Mouse (Mus musculus): ENCODE data around the gene Magea6. TPM values are rescaled to one million over a fixed set of nuclear protein-coding genes. Genes with fewer than 3 reads are reported as not detected.
"Not testable (repeated sequence)": the region's sequence is repeated elsewhere in the genome, so short reads cannot be mapped to it uniquely, and the experiment has no call there.

Gene Magea6
- polyA plus RNA-seq (2012; ENCODE audit: insufficient read depth, insufficient read length, missing spikeins): not detected in 2 replicates

- H3K27ac ChIP-seq (replicated peaks; ENCODE audit: low read depth, low read length); H3K4me1 ChIP-seq (ENCODE audit: control insufficient read depth, insufficient read depth, insufficient read length, low read length); H3K4me3 ChIP-seq (ENCODE audit: insufficient read depth, low read depth, low read length): not testable (repeated sequence)
Measured at GRCm38 (mm10) chrX:154935887-154936286, at the start of gene Magea6. Gene Magea6 (minus strand): TSS chrX:154935987.

GRCm38 (mm10) chrX:154949405-154949804 lies 13.6 kb upstream of the Magea6 start, which contains the start of gene Magea3:
Gene Magea3 (minus strand): TSS chrX:154949505.
- H3K27ac ChIP-seq (replicated peaks; ENCODE audit: low read depth, low read length); H3K4me1 ChIP-seq (ENCODE audit: control insufficient read depth, insufficient read depth, insufficient read length, low read length): not testable (repeated sequence)

GRCm38 (mm10) chrX:154890167-154890566 lies 45.6 kb downstream of the Magea6 start, which contains the start of gene Cldn34b1:
Gene Cldn34b1 (minus strand): TSS chrX:154890267.
- H3K4me1 ChIP-seq (ENCODE audit: control insufficient read depth, insufficient read depth, insufficient read length, low read length); H3K27ac ChIP-seq (replicated peaks; ENCODE audit: low read depth, low read length); H3K4me3 ChIP-seq (ENCODE audit: insufficient read depth, low read depth, low read length): not testable (repeated sequence)

More at GRCm38 (mm10) chrX:154949405-154949804, 13.6 kb upstream of the Magea6 start, which contains the start of gene Magea3:
- not testable (repeated sequence) for H3K4me3 ChIP-seq (ENCODE audit: insufficient read depth, low read depth, low read length)

Other genes with a start within 250 kb of the Magea6 start
- gene Cldn34b1, start 45.7 kb downstream of the Magea6 start, polyA plus RNA-seq (2012; ENCODE audit: insufficient read depth, insufficient read length, missing spikeins): not detected in 2 replicates
- gene Magea3, start 13.5 kb upstream of the Magea6 start, polyA plus RNA-seq (2012; ENCODE audit: insufficient read depth, insufficient read length, missing spikeins): not detected in 2 replicates
- not detected in 2 replicates for gene Magea8, start 59.9 kb upstream of the Magea6 start, polyA plus RNA-seq (2012; ENCODE audit: insufficient read depth, insufficient read length, missing spikeins)
- not detected in 2 replicates for gene Magea5, start 127.2 kb upstream of the Magea6 start, polyA plus RNA-seq (2012; ENCODE audit: insufficient read depth, insufficient read length, missing spikeins)
- gene Magea1, start 153.8 kb upstream of the Magea6 start, polyA plus RNA-seq (2012; ENCODE audit: insufficient read depth, insufficient read length, missing spikeins): not detected in 2 replicates
- gene Magea2, start 157.7 kb upstream of the Magea6 start, polyA plus RNA-seq (2012; ENCODE audit: insufficient read depth, insufficient read length, missing spikeins): not detected in 2 replicates
- gene Cldn34b2, start 192.4 kb upstream of the Magea6 start, polyA plus RNA-seq (2012; ENCODE audit: insufficient read depth, insufficient read length, missing spikeins): not detected in 2 replicates